Mouse (Mus musculus) neural tube, embryonic 14.5 days (tissue): Measurements from ENCODE around the gene Sema6d. TPM values are rescaled to one million over a fixed set of nuclear protein-coding genes. Genes with fewer than 3 reads are reported as not detected.

ENCODE experiments used
- ATAC-seq: fragments of 200-750 bp; cut with Nextera tagmentation; 2 replicates; pipeline ENCODE4 v1.8.0; 2017; ENCODE audit warnings: low read depth, mild to moderate bottlenecking, moderate TSS enrichment, moderate library complexity
- H3K27ac ChIP-seq: fragments of 300-500 bp; sonication (generic); 2 replicates; pipeline ENCODE4 v1.5.1; 2014; ENCODE audit warnings: low read depth, mild to moderate bottlenecking, control low read depth, low read length, moderate library complexity, mixed read lengths
- H3K27me3 ChIP-seq: fragments of 300-500 bp; sonication (generic); 2 replicates; pipeline ENCODE4 v1.6.1; 2014; ENCODE audit warnings: low read length; ENCODE audit not compliant: control insufficient read depth, insufficient read depth
- H3K36me3 ChIP-seq: fragments of 300-500 bp; sonication (generic); 2 replicates; pipeline ENCODE4 v1.6.1; 2014; ENCODE audit warnings: low read length, mixed read lengths; ENCODE audit not compliant: control insufficient read depth, insufficient read depth
- H3K4me1 ChIP-seq: fragments of 300-500 bp; sonication (generic); 2 replicates; pipeline ENCODE4 v1.6.1; 2014; ENCODE audit warnings: low read length; ENCODE audit not compliant: control insufficient read depth, insufficient read depth
- H3K4me2 ChIP-seq: fragments of 300-500 bp; sonication (generic); 2 replicates; pipeline ENCODE4 v1.6.1; 2014; ENCODE audit warnings: mild to moderate bottlenecking, low read depth, low read length, control low read depth
- H3K4me3 ChIP-seq: fragments of 300-500 bp; sonication (generic); 2 replicates; pipeline ENCODE4 v1.5.1; 2014; ENCODE audit warnings: low read depth, low read length, control low read depth, mixed read lengths
- H3K9ac ChIP-seq: fragments of 300-500 bp; sonication (generic); replicated peaks from 2 replicates; pipeline ENCODE4 v1.6.1; 2014; ENCODE audit warnings: low read depth, mild to moderate bottlenecking, control low read depth, low read length, mixed read lengths
- H3K9me3 ChIP-seq: fragments of 300-500 bp; sonication (generic); 2 replicates; pipeline ENCODE4 v1.6.1; 2016; ENCODE audit warnings: low read length; ENCODE audit not compliant: control insufficient read depth
- WGBS: fragments of 180-500 bp; shearing (Covaris S2); extraction: QIAGEN DNeasy Blood & Tissue Kit; methylation state at CpG from one replicate; pipeline ENCODE4 v1.1.7; 2014; 5-methylcytosine and 5-hydroxymethylcytosine counted together
- polyA plus RNA-seq: library from polyadenylated mRNA; unstranded; fragments of >200 nt; fragmentation: Nextera tagmentation; extraction: Ambion mirVana; gene quantifications from 2 replicates; pipeline ENCODE4 v1.2.1, GENCODE M21; 2014

The Sema6d gene
- polyA plus RNA-seq, 1 experiment from 2014 or later, result 75.5 TPM

- H3K27ac ChIP-seq, result no peak overlapping the region
- H3K27me3 ChIP-seq, result no peaks in the 10 kb centered on the region
- H3K9ac ChIP-seq, result no peak overlapping the region
- H3K36me3 ChIP-seq, result no peaks in the 10 kb centered on the region
- ATAC-seq, result no peak
- 86% methylated on average over 5 of the region's 5 CpGs for WGBS
- H3K4me1 ChIP-seq, result no peaks in the 10 kb centered on the region
- no peak overlapping the region for H3K4me3 ChIP-seq
- H3K9me3 ChIP-seq, result no peaks in the 10 kb centered on the region
- no peak overlapping the region for H3K4me2 ChIP-seq
Measured at GRCm38 (mm10) chr2:124201493-124201892, 111.7 kb downstream of the Sema6d start.

DNA sequence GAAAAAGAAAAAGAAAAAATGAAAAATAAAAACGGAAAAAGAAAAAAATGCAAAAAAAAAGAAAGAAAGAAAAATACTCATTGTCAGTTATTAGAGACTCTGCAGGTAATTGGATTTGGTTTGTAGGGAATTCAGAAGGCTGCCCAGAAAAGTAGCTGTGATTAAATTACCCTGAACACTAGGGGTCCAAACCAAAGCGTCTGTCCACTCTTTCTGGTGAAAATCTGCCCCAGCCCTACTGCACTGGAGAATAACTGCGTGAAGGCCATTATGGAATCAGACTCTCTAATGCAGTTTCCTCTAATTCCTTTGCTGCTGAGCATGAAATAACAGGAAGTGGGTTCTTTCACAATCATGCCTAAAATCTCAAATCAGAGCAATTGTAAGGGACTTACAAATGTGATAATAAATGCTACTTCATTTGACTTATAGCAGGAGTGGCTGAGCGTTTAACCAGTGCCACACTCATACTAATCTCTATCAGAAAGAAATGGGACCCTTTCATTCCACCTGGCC, 112.8 kb downstream of the Sema6d start:
- H3K9me3 ChIP-seq, result no peaks in the 10 kb centered on the region
- no peak overlapping the region for H3K4me2 ChIP-seq
- H3K27ac ChIP-seq, result no peak overlapping the region
- no peak overlapping the region for H3K4me3 ChIP-seq
- WGBS, result 54% methylated on average over 4 of the region's 4 CpGs
- no peaks in the 10 kb centered on the region for H3K27me3 ChIP-seq
- no peaks in the 10 kb centered on the region for H3K36me3 ChIP-seq
- no peaks in the 10 kb centered on the region for H3K4me1 ChIP-seq
- no peak overlapping the region for H3K9ac ChIP-seq
- ATAC-seq, result no peak

DNA sequence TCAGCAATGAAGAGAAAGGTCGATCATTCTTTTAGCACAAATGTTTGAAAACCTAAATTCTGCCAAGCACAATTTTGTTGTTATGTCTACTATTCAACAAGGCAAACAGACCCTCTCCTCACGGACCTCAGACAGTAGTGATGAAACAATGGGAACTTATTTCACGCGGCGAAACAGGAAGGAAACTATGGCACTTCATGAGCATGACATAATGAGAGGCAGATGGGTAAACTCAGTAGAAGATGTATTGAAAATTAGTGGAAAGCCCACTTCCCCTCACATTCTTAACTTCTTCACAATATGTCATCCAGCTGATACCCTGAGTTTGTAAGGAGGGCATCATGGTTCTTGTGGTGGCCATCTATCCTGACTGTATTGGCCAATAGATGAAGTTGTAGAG, 116.0 kb downstream of the Sema6d start:
- ATAC-seq, result no peak

GRCm38 (mm10) chr2:124208251-124208650, 118.5 kb downstream of the Sema6d start:
- no peak for ATAC-seq
- no peak overlapping the region for H3K4me3 ChIP-seq
- WGBS, result 71% methylated on average over 2 of the region's 2 CpGs
- H3K27ac ChIP-seq, result no peak overlapping the region
- H3K4me1 ChIP-seq, result no peaks in the 10 kb centered on the region
- no peak overlapping the region for H3K4me2 ChIP-seq
- no peaks in the 10 kb centered on the region for H3K9me3 ChIP-seq
- no peaks in the 10 kb centered on the region for H3K36me3 ChIP-seq
- no peaks in the 10 kb centered on the region for H3K27me3 ChIP-seq
- no peak overlapping the region for H3K9ac ChIP-seq

More for the DNA sequence above, 116.0 kb downstream of the Sema6d start:
- no peak overlapping the region for H3K4me2 ChIP-seq
- no peak overlapping the region for H3K27ac ChIP-seq
- H3K4me3 ChIP-seq, result no peak overlapping the region
- no peak overlapping the region for H3K9ac ChIP-seq
- no peaks in the 10 kb centered on the region for H3K36me3 ChIP-seq
- H3K4me1 ChIP-seq, result no peaks in the 10 kb centered on the region
- 91% methylated on average over 5 of the region's 5 CpGs for WGBS
- H3K9me3 ChIP-seq, result no peaks in the 10 kb centered on the region
- no peaks in the 10 kb centered on the region for H3K27me3 ChIP-seq

- no peak overlapping the region for H3K27ac ChIP-seq
- no peak overlapping the region for H3K4me3 ChIP-seq
- no peak for ATAC-seq
- no peak overlapping the region for H3K9ac ChIP-seq
- H3K4me2 ChIP-seq, result no peak overlapping the region
- H3K9me3 ChIP-seq, result no peaks in the 10 kb centered on the region
- WGBS, result 82% methylated on average over 7 of the region's 7 CpGs
- H3K36me3 ChIP-seq, result no peaks in the 10 kb centered on the region
- no peaks in the 10 kb centered on the region for H3K4me1 ChIP-seq
- no peaks in the 10 kb centered on the region for H3K27me3 ChIP-seq
Measured at GRCm38 (mm10) chr2:124223559-124223958, 133.8 kb downstream of the Sema6d start.

DNA sequence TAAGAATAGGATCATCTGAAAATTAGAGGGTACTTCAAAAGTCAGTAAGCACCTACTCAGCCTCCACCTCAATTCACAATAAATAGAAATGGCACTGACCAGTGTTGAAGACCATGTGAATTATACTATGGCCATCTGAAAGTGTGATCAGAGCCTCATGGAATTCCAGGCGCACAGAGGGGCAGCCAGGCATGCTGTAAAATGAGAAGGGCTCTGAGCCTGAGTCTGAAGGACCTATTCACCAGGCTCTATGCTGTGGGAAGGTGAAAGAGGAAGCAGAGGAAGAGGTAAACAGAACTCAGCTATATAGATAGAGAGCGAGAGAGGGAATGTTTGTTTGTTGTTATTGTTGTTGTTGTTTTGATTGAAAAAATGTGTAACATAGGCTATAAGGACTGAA, 134.6 kb downstream of the Sema6d start:
- 83% methylated on average over 2 of the region's 2 CpGs for WGBS
- Histone ChIP-seq H3K9ac (no peak overlapping the region), H3K27me3 (no peaks in the 10 kb centered on the region), H3K4me3 (no peak overlapping the region), H3K9me3 (no peaks in the 10 kb centered on the region), H3K4me1 (no peaks in the 10 kb centered on the region), H3K4me2 (no peak overlapping the region), H3K27ac (no peak overlapping the region), H3K36me3 (no peaks in the 10 kb centered on the region)
- ATAC-seq, result no peak

GRCm38 (mm10) chr2:124234636-124235221, 145.0 kb downstream of the Sema6d start:
- ATAC-seq, result 0 out of 2 replicates have a peak, but pooled peaks have one; percentile 38
- H3K4me3 ChIP-seq, result no peak overlapping the region
- H3K9ac ChIP-seq, result no peak overlapping the region
- no peaks in the 10 kb centered on the region for H3K27me3 ChIP-seq
- no peaks in the 10 kb centered on the region for H3K36me3 ChIP-seq
- no peak overlapping the region for H3K4me2 ChIP-seq
- 0 out of 2 replicates have a peak, but pooled peaks cover 11% of the 10 kb centered on the region for H3K4me1 ChIP-seq
- 67% methylated on average over 9 of the region's 9 CpGs for WGBS
- no peaks in the 10 kb centered on the region for H3K9me3 ChIP-seq
- H3K27ac ChIP-seq, result peak overlapping the region; percentile 10; the same call in 1 of the 2 replicates

GRCm38 (mm10) chr2:124235237-124236055, 145.7 kb downstream of the Sema6d start:
- peak overlapping the region; percentile 10; the same call in 1 of the 2 replicates for H3K27ac ChIP-seq
- no peak overlapping the region for H3K4me2 ChIP-seq
- no peaks in the 10 kb centered on the region for H3K9me3 ChIP-seq
- ATAC-seq, result peak; percentile 44; the same call in 1 of the 2 replicates
- no peaks in the 10 kb centered on the region for H3K27me3 ChIP-seq
- 37% methylated on average over 6 of the region's 6 CpGs for WGBS
- 0 out of 2 replicates have a peak, but pooled peaks cover 11% of the 10 kb centered on the region for H3K4me1 ChIP-seq
- H3K4me3 ChIP-seq, result no peak overlapping the region
- no peak overlapping the region for H3K9ac ChIP-seq
- H3K36me3 ChIP-seq, result no peaks in the 10 kb centered on the region

DNA sequence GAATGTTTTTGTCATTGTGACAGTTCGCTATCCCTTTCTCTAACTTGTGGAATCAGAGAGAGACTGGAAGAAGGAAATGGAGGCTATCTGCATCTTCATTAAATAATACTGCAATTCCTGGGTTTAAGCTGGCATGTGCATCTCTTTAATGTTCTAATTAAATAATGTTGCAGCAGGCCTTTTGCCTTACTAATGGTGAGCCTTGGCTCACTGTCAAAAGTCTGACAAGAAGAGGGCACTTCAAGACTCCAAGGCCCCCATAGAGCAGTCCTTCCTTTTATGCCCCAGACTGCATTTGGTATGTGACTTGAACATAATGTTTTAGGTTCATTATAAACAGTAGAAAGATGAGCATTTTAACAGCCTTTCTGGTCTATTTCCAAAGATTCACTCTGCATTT, 147.1 kb downstream of the Sema6d start:
- H3K4me1 ChIP-seq, result 0 out of 2 replicates have a peak, but pooled peaks cover 11% of the 10 kb centered on the region
- H3K4me3 ChIP-seq, result no peak overlapping the region
- no peaks in the 10 kb centered on the region for H3K9me3 ChIP-seq
- H3K9ac ChIP-seq, result no peak overlapping the region
- H3K27me3 ChIP-seq, result no peaks in the 10 kb centered on the region
- no peak overlapping the region for H3K4me2 ChIP-seq
- WGBS, result 95% methylated on average over 1 of the region's 1 CpGs
- H3K36me3 ChIP-seq, result no peaks in the 10 kb centered on the region
- no peak for ATAC-seq
- H3K27ac ChIP-seq, result no peak overlapping the region
